Mouse (Mus musculus) midbrain, postnatal 0 days (tissue): ENCODE measurements at regions not wholly inside any gene's neighbourhood (a gene's known extent, or its start where the extent isn't known, plus 50 kb on each side); places are given as distances from the start of the nearest gene placed in this dataset.

ENCODE experiments used
- ATAC-seq: fragments of 200-750 bp; cut with Nextera tagmentation; 2 replicates; pipeline ENCODE4 v1.8.0; 2017; ENCODE audit warnings: moderate number of reproducible peaks, mild to moderate bottlenecking, moderate TSS enrichment, moderate library complexity; ENCODE audit not compliant: low FRiP score
- DNase-seq: peaks from one replicate; pipeline ENCODE4 v3.0.0-alpha.2; 2015; ENCODE audit warnings: low spot score
- H3K27ac ChIP-seq: fragments of 300-500 bp; sonication (generic); 2 replicates; pipeline ENCODE4 v1.5.1; 2014; ENCODE audit warnings: low read depth, mild to moderate bottlenecking, low read length, mixed read lengths
- H3K27me3 ChIP-seq: fragments of 300-500 bp; sonication (generic); 2 replicates; pipeline ENCODE4 v1.6.1; 2014; ENCODE audit warnings: low read length, control low read depth, mixed read lengths; ENCODE audit not compliant: insufficient read depth
- H3K36me3 ChIP-seq: fragments of 300-500 bp; sonication (generic); 2 replicates; pipeline ENCODE4 v1.6.1; 2014; ENCODE audit warnings: low read length, control low read depth, mixed read lengths; ENCODE audit not compliant: insufficient read depth
- H3K4me1 ChIP-seq: fragments of 300-500 bp; sonication (generic); 2 replicates; pipeline ENCODE4 v1.6.1; 2014; ENCODE audit warnings: mild to moderate bottlenecking, control low read depth, antibody characterized with exemption, low read length, mixed read lengths; ENCODE audit not compliant: insufficient read depth
- H3K4me2 ChIP-seq: fragments of 300-500 bp; sonication (generic); 2 replicates; pipeline ENCODE4 v1.6.1; 2014; ENCODE audit warnings: low read depth, mild to moderate bottlenecking, low read length, mixed read lengths; ENCODE audit not compliant: poor library complexity, severe bottlenecking
- H3K4me3 ChIP-seq: fragments of 300-500 bp; sonication (generic); 2 replicates; pipeline ENCODE4 v1.5.1; 2014; ENCODE audit warnings: low read depth, mild to moderate bottlenecking, low read length, moderate library complexity
- H3K9ac ChIP-seq: fragments of 300-500 bp; sonication (generic); replicated peaks from 2 replicates; pipeline ENCODE4 v1.6.1; 2014; ENCODE audit warnings: mild to moderate bottlenecking, low read length, moderate library complexity, mixed read lengths; ENCODE audit not compliant: poor library complexity, severe bottlenecking
- H3K9me3 ChIP-seq: fragments of 300-500 bp; sonication (generic); 2 replicates; pipeline ENCODE4 v1.6.1; 2016; ENCODE audit warnings: low read length, control low read depth
- CTCF ChIP-seq: IDR thresholded peaks from 2 replicates; pipeline ENCODE4 v1.5.1; 2016; ENCODE audit warnings: antibody characterized with exemption, mild to moderate bottlenecking
- WGBS: fragments of 180-500 bp; shearing (Covaris S2); extraction: QIAGEN DNeasy Blood & Tissue Kit; methylation state at CpG from one replicate; pipeline ENCODE4 v1.1.7; 2014; 5-methylcytosine and 5-hydroxymethylcytosine counted together

GRCm38 (mm10) chr7:35920884-35921283 lies 118.1 kb upstream of the Zfp507 start:
- Histone ChIP-seq H3K36me3 (no peaks in the 10 kb centered on the region), H3K27me3 (0 out of 2 replicates have a peak, but pooled peaks cover 4% of the 10 kb centered on the region), H3K4me2 (no peak overlapping the region), H3K27ac (no peak overlapping the region), H3K9me3 (no peaks in the 10 kb centered on the region), H3K4me1 (no peaks in the 10 kb centered on the region), H3K9ac (no peak overlapping the region), H3K4me3 (no peak overlapping the region)
- ATAC-seq = no peak
- WGBS = 33% methylated on average over 9 of the region's 9 CpGs
- TF ChIP-seq CTCF = no peak
- DNase-seq = no peak

DNA sequence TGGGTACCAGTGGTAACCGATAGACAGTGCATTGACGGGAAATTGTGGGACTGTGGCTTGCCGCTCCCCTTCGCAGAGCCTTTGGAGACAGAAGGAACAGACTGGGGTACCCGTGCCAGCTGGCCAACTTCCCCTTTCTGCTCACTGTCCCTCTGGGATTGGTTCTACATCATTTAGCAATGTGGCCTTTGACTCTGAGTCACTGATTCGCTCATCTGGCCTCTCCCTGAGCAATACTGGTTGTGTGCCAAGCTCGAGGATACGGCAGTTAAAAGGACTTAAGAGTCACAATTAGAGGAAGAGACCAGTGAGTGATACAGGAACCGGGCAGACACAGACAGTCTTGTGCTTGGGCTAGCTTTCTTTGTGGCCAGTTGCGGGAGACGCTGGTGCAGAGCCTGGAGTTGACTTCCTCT lies 117.4 kb upstream of the Zfp507 start:
- 66% methylated on average over 11 of the region's 11 CpGs for WGBS
- DNase-seq (peak; percentile 74), ATAC-seq (no peak)
- TF ChIP-seq CTCF = no peak
- no peak overlapping the region for H3K4me3 ChIP-seq
- 0 out of 2 replicates have a peak, but pooled peaks cover 4% of the 10 kb centered on the region for H3K27me3 ChIP-seq
- no peak overlapping the region for H3K9ac ChIP-seq
- H3K4me2 ChIP-seq = no peak overlapping the region
- no peaks in the 10 kb centered on the region for H3K9me3 ChIP-seq
- H3K27ac ChIP-seq = no peak overlapping the region
- no peaks in the 10 kb centered on the region for H3K36me3 ChIP-seq
- H3K4me1 ChIP-seq = no peaks in the 10 kb centered on the region

- Histone ChIP-seq H3K4me3 (no peak overlapping the region), H3K4me1 (no peaks in the 10 kb centered on the region), H3K9ac (no peak overlapping the region), H3K27ac (no peak overlapping the region), H3K36me3 (no peaks in the 10 kb centered on the region), H3K4me2 (no peak overlapping the region), H3K27me3 (no peaks in the 10 kb centered on the region), H3K9me3 (no peaks in the 10 kb centered on the region)
- ATAC-seq (no peak), DNase-seq (no peak)
- no peak for TF ChIP-seq CTCF
- WGBS = 71% methylated on average over 8 of the region's 8 CpGs
Measured at GRCm38 (mm10) chr7:35910109-35910706, 107.4 kb upstream of the Zfp507 start.

DNA sequence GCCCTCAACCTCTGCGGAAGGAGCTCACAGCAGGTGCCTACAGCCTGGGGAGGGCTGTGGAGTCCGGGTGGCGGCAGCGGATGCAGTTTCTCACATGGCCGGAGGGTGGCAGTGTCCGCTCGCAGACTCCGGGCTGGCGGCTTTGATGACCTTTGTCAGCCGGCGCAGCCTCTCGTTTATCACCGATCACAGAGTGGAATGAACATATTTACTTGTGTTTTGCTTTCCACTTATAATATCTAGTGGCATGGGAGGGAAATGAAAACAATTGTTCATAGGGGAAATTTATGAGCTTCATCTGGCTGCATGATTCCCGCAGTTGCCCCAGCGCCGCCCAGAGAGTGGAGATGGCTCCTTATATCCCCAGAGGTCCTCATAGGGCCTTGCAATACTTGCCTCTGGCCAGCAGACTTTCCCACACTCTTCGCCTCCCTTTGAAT lies 99.2 kb upstream of the Zfp507 start:
- Histone ChIP-seq H3K9me3 (no peaks in the 10 kb centered on the region), H3K4me1 (no peaks in the 10 kb centered on the region), H3K4me2 (peak overlapping the region; percentile 38), H3K36me3 (no peaks in the 10 kb centered on the region), H3K4me3 (peak overlapping the region; percentile 15; the same call in 1 of the 2 replicates), H3K27me3 (no peaks in the 10 kb centered on the region), H3K9ac (no peak overlapping the region), H3K27ac (no peak overlapping the region)
- DNase-seq (peak; percentile 71), ATAC-seq (0 out of 2 replicates have a peak, but pooled peaks have one; percentile 41)
- TF ChIP-seq CTCF = peak; percentile 92
- 4% methylated on average over 17 of the region's 17 CpGs for WGBS

DNA sequence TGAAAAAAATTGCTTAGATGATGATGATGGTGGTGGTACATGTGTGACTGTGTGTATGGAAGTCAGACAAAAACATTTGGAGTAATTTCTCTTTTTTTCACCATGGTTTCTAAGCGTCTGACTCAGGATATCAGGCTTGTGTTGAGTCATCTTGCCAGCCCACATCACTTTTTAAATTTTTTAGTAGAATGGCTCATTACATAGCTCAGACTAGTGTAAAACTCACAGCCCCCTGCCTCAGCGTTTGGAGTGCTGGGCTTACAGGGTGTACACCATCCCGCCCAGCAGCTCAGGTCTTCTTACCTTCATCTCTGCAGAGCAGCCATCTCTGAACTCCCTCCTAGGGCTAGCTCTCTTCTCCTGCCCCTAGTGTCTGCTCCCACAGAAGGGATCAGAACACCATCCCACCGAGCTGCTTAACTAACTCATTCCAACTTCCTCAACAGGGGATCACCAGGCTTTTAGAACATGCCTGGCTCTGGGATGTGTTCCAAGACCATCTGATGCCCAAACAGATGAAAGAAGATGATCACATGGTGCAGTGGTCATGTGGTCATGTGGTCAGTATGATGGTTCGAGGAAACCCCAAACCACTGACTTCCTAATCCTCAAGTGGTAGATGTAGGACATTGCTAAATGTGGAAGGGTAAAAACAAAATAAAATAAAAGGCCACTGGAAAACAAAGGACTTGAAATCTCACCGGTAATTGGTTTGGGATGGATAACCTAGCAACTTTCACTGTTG lies 96.1 kb upstream of the Zfp507 start:
- Histone ChIP-seq H3K4me1 (no peaks in the 10 kb centered on the region), H3K27me3 (no peaks in the 10 kb centered on the region), H3K4me3 (no peak overlapping the region), H3K9ac (no peak overlapping the region), H3K27ac (no peak overlapping the region), H3K36me3 (no peaks in the 10 kb centered on the region), H3K4me2 (no peak overlapping the region), H3K9me3 (no peaks in the 10 kb centered on the region)
- DNase-seq = no peak
- WGBS = 93% methylated on average over 6 of the region's 6 CpGs
- ATAC-seq = no peak
- TF ChIP-seq CTCF = no peak

GRCm38 (mm10) chr7:35893292-35893691 lies 90.5 kb upstream of the Zfp507 start:
- DNase-seq (no peak), ATAC-seq (no peak)
- H3K36me3 ChIP-seq = no peaks in the 10 kb centered on the region
- TF ChIP-seq CTCF = no peak
- no peak overlapping the region for H3K9ac ChIP-seq
- H3K4me2 ChIP-seq = no peak overlapping the region
- H3K27ac ChIP-seq = no peak overlapping the region
- no peaks in the 10 kb centered on the region for H3K9me3 ChIP-seq
- H3K4me1 ChIP-seq = no peaks in the 10 kb centered on the region
- 26% methylated on average over 2 of the region's 2 CpGs for WGBS
- no peaks in the 10 kb centered on the region for H3K27me3 ChIP-seq
- no peak overlapping the region for H3K4me3 ChIP-seq
